Mouse (Mus musculus) hindbrain, embryonic 15.5 days (tissue): ENCODE results near the gene Stx1a. TPM values are rescaled to one million over a fixed set of nuclear protein-coding genes. Genes with fewer than 3 reads are reported as not detected.

Experiments
- ATAC-seq: fragments of 200-750 bp; cut with Nextera tagmentation; 2 replicates; pipeline ENCODE4 v1.8.0; 2017; ENCODE audit warnings: low read depth, moderate number of reproducible peaks, moderate TSS enrichment; ENCODE audit not compliant: low FRiP score
- H3K27ac ChIP-seq: fragments of 300-500 bp; sonication (generic); replicated peaks from 2 replicates; pipeline ENCODE4 v1.5.1; 2015; ENCODE audit warnings: mild to moderate bottlenecking, inconsistent platforms
- H3K27me3 ChIP-seq: fragments of 300-500 bp; sonication (generic); 2 replicates; pipeline ENCODE4 v1.6.1; 2015; ENCODE audit warnings: control low read depth, inconsistent platforms
- H3K36me3 ChIP-seq: fragments of 300-500 bp; sonication (generic); 2 replicates; pipeline ENCODE4 v1.6.1; 2015; ENCODE audit warnings: control low read depth, inconsistent platforms
- H3K4me1 ChIP-seq: fragments of 300-500 bp; sonication (generic); replicated peaks from 2 replicates; pipeline ENCODE4 v1.6.1; 2015; ENCODE audit warnings: control low read depth, inconsistent platforms
- H3K4me2 ChIP-seq: fragments of 300-500 bp; sonication (generic); 2 replicates; pipeline ENCODE4 v1.6.1; 2015; ENCODE audit warnings: moderate library complexity, mild to moderate bottlenecking, inconsistent platforms
- H3K4me3 ChIP-seq: fragments of 300-500 bp; sonication (generic); 2 replicates; pipeline ENCODE4 v1.5.1; 2015; ENCODE audit warnings: mild to moderate bottlenecking, inconsistent platforms
- H3K9ac ChIP-seq: fragments of 300-500 bp; sonication (generic); 2 replicates; pipeline ENCODE4 v1.6.1; 2015; ENCODE audit warnings: inconsistent platforms
- H3K9me3 ChIP-seq: fragments of 300-500 bp; sonication (generic); 2 replicates; pipeline ENCODE4 v1.6.1; 2016; ENCODE audit warnings: control low read depth, inconsistent platforms
- WGBS: fragments of 180-500 bp; shearing (Covaris S2); methylation state at CpG from one replicate; pipeline ENCODE4 v1.1.7; 2015; 5-methylcytosine and 5-hydroxymethylcytosine counted together
- polyA plus RNA-seq: library from polyadenylated mRNA; unstranded; fragments of >200 nt; fragmentation: Nextera tagmentation; extraction: Ambion mirVana; gene quantifications from 2 replicates; pipeline ENCODE4 v1.2.1, GENCODE M21; 2015

Gene Stx1a
- polyA plus RNA-seq, 1 experiment from 2014 or later, result 145 TPM

DNA sequence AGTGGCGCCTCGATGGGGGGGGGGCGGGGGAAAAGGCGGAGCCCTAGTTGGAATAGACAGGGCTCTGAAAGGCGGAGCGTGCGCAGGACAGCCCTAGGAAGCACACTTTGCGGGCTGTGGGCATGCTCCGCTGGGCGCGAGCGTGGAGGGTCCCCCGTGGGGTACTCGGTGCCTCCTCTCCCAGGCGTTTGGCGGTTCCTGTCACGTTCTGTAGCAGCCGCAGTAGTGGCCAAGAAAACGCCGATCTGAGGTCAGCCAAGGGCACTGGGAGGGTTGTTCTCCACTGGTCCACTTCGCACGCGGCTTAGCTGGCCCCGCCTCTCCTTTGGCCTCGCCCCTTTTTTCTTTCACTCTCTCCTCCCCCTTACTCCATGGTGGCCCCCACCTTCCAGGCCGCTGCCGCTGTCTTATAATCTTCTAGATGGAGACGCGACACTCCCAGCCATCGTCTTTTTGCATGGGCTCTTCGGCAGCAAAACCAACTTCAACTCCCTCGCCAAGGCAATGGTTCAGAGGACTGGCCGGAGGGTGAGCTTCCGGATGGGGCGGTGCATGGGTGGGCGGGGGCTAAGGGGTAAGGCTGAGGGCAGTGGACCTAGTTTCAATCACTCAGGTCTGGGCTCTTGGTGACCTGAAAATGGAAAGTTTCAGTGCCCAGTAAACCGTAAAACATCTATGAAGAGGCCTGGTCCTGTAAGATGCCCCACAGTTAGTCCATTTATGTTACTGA, 13.5 kb upstream of the Stx1a start:
- no peaks in the 10 kb centered on the region for H3K27me3 ChIP-seq
- H3K27ac ChIP-seq, result peak overlapping the region; percentile 100
- no peaks in the 10 kb centered on the region for H3K36me3 ChIP-seq
- peaks cover 34% of the 10 kb centered on the region for H3K4me1 ChIP-seq
- H3K9me3 ChIP-seq, result no peaks in the 10 kb centered on the region
- peak overlapping the region; percentile 86 for H3K4me2 ChIP-seq
- 1% methylated on average over 37 of the region's 37 CpGs for whole genome bisulfite sequencing
- H3K9ac ChIP-seq, result peak overlapping the region; percentile 71
- peak overlapping the region; percentile 86 for H3K4me3 ChIP-seq
- ATAC-seq, result peak; percentile 87

DNA sequence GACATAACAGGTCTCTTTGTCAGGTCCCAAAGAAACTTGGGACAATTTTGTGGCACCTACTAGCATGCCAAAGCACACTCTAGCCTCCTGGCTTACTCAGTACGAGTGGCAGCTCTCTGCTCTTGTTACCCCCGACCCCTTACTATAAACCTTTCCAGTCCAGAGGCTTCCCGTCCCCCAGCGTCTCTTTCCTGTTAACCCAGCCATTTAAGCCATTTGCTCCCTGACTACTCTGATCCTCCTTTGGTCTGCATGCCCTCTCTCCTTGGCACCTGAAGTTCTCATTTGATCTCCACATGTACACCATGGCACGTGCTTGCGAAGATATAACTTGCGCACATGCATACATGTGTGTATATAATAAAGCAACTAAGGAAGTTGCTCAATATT, 13.0 kb upstream of the Stx1a start:
- no peaks in the 10 kb centered on the region for H3K36me3 ChIP-seq
- no peaks in the 10 kb centered on the region for H3K9me3 ChIP-seq
- peak overlapping the region; percentile 86 for H3K4me2 ChIP-seq
- WGBS, result 59% methylated on average over 7 of the region's 7 CpGs
- H3K9ac ChIP-seq, result peak overlapping the region; percentile 71
- peak overlapping the region; percentile 86 for H3K4me3 ChIP-seq
- no peaks in the 10 kb centered on the region for H3K27me3 ChIP-seq
- H3K27ac ChIP-seq, result peak overlapping the region; percentile 100
- ATAC-seq, result no peak
- peaks cover 34% of the 10 kb centered on the region for H3K4me1 ChIP-seq

DNA sequence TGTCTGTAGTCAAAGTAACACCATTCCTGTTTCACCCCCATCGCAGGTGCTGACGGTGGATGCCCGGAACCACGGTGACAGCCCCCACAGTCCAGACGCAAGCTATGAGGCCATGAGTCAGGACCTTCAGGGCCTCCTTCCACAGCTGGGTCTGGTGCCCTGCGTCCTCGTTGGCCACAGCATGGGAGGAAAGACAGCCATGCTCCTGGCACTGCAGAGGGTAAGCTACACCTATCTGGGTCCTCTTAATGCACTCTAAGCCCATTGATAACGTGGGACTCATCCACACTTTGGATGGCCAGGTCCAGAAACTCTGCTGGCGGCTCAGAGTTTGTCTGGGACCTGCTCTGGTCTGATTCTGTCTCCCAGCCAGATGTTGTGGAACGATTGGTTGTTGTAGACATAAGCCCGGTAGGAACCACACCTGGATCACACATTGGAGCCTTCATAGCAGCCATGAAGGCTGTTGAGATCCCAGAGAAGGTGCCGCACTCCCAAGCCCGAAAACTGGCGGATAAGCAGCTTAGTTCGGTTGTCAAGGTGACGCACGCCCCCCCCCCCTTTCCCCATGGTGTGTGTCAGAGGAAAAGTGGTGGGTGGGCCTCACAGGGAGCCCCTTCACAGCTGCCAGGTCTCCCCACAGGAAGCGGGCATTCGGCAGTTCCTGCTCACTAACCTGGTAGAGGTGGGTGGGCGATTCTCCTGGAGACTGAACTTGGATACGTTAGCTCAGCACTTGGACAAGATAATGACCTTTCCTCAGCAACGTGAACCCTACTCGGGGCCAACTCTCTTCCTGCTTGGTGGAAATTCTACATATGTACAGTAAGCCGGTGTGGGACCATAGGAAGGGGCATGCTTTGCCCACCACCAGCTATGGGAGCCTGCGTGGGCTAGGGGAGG, 12.2 kb upstream of the Stx1a start:
- Histone ChIP-seq H3K27me3 (no peaks in the 10 kb centered on the region), H3K9me3 (no peaks in the 10 kb centered on the region), H3K36me3 (no peaks in the 10 kb centered on the region), H3K4me2 (peak overlapping the region; percentile 86), H3K9ac (no peak overlapping the region), H3K4me1 (peaks cover 34% of the 10 kb centered on the region), H3K27ac (no peak overlapping the region), H3K4me3 (no peak overlapping the region)
- WGBS, result 86% methylated on average over 25 of the region's 25 CpGs
- ATAC-seq, result no peak

DNA sequence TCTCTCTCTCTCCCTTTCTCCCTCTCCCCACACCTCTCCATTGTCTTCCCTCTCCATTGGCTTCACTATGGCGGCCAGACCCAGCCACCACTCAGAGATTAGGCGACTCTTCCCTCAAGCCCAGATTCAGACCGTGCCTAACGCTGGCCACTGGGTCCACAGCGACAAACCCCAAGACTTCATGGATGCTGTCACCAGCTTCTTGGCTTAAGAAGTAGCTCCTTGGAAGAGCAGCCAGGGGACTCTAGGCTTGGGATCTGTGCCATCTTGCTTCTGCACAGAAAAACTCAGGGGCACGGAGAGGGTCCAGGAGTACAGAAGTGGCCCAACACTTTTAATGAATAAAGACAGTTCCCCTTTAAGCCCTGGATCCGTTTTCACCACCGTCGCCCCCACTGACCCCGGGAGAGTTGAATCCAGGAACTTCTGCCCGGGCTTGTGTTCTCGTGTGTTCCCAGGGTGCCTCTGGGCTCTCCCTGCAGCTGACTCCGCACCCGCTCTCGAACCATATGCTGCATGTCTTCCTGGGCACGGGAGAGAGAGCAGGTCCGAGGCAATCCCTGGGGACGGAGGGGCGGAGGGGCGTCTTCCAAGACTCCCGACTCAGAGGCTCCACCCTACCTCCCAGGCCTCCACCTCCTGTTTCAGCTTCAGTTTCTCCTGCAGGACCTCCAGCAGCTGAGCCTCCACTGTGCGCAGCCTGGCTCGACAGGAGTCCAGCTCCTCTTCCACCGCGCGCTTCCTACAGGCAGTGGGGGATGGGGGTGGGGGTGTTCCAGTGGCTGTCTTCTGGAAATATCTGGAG, 11.3 kb upstream of the Stx1a start:
- H3K9ac ChIP-seq, result peak overlapping the region; percentile 14; the same call in 1 of the 2 replicates
- H3K4me3 ChIP-seq, result peak overlapping the region; percentile 5; the same call in 1 of the 2 replicates
- no peak for ATAC-seq
- no peaks in the 10 kb centered on the region for H3K36me3 ChIP-seq
- H3K4me2 ChIP-seq, result peak overlapping the region; percentile 41
- 20% methylated on average over 26 of the region's 26 CpGs for WGBS
- H3K9me3 ChIP-seq, result no peaks in the 10 kb centered on the region
- no peak overlapping the region; the same call in 1 of the 2 replicates for H3K27ac ChIP-seq
- H3K4me1 ChIP-seq, result peaks cover 34% of the 10 kb centered on the region
- no peaks in the 10 kb centered on the region for H3K27me3 ChIP-seq

DNA sequence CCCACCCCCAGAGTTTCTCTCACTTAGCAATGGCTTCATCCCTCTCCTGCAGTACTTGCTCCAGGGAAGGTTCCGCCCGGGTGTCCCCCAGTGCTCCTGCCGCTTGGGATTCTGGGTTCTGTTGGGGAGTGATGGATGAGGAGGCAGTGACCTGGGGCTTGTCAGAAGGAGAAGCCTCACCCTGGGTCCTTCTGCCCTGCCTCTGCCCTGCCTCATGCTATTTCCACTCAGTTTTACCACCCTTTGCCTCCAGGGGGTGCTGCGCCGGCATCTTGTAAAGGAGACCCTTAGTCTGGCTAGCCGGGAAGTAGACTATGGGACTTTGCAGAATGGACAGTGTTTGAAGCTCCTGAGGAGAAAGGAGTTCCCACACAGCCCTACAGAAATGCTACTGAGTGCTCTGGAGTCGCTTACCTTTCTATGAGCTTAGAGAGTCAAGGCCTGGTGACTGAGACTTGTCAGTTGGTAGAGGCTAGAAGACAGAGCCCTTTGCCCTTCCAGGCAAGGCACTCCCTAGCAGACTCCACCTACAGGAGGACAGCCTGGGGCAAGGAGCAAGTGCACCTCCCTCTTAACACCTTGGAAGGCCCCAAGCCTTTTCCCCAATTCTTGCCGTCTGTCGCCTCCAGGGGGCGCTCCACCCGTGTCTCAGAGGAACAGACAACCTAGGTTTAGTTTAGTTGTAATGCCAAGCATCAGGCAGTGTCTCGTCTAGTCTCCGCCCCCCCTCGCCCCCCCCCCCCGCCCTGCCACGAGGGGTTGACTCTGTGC, 10.4 kb upstream of the Stx1a start:
- no peak overlapping the region for H3K9ac ChIP-seq

DNA sequence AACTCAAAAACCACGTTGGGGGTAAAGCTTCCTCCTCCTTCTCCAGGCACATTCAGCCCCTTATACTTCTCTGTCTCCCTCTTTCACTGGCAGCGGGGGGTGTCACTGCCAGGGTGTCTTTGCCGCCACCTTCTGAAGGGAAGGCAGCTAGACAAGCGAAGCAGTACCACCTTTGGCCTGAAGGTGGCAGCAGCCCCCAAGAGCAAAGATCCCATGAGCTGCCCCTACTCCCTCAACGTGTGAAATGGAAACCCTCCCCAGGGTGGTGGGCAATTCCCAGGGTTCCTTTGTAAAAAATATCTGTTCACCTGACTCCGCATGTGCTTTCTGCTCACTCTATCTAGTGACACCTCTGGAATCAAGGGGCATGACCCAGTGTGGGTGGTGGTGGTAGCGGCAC, 7.8 kb upstream of the Stx1a start:
- H3K4me3 ChIP-seq, result no peak overlapping the region
- H3K4me2 ChIP-seq, result no peak overlapping the region
- H3K27me3 ChIP-seq, result no peaks in the 10 kb centered on the region
- ATAC-seq, result no peak
- H3K36me3 ChIP-seq, result no peaks in the 10 kb centered on the region
- H3K9ac ChIP-seq, result no peak overlapping the region
- peaks cover 24% of the 10 kb centered on the region for H3K4me1 ChIP-seq
- H3K9me3 ChIP-seq, result no peaks in the 10 kb centered on the region
- 16% methylated on average over 7 of the region's 7 CpGs for WGBS
- H3K27ac ChIP-seq, result no peak overlapping the region

More for the DNA sequence above, 10.4 kb upstream of the Stx1a start:
- 5% methylated on average over 16 of the region's 16 CpGs for WGBS
- no peak for ATAC-seq
- 0 out of 2 replicates have a peak overlapping the region, but pooled peaks have one; percentile 5 for H3K4me3 ChIP-seq
- H3K4me1 ChIP-seq, result peaks cover 32% of the 10 kb centered on the region
- H3K4me2 ChIP-seq, result peak overlapping the region; percentile 41
- no peak overlapping the region for H3K27ac ChIP-seq
- no peaks in the 10 kb centered on the region for H3K27me3 ChIP-seq
- H3K36me3 ChIP-seq, result no peaks in the 10 kb centered on the region
- H3K9me3 ChIP-seq, result no peaks in the 10 kb centered on the region

DNA sequence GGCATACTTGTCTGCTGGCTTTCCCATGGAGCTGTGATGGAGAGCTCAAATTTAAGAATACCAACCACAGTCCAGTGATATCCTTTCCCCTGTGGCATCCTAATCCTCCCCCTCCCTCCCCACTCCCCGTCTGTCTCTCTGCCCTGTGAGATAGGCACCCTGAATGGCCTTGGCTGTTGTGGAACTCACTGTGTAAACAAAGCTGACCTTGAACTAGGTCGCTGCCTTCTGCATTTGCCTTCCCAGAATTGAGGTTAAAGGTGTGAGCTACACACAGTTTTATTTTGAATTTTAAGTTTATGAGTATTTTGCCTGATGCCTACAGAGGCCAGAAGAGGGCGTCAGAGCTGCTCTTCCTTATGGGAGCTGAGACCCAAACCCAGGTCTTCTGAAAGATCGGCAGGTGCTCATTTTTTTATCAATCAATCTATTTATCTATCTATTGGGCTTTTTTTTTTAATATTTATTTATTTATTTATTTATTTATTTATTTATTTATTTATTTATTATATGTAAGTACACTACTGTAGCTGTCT, 7.0 kb upstream of the Stx1a start:
- no peak overlapping the region for H3K27ac ChIP-seq
- H3K36me3 ChIP-seq, result no peaks in the 10 kb centered on the region
- ATAC-seq, result no peak
- H3K9ac ChIP-seq, result no peak overlapping the region
- H3K27me3 ChIP-seq, result no peaks in the 10 kb centered on the region
- H3K4me3 ChIP-seq, result no peak overlapping the region
- WGBS, result 54% methylated on average over 4 of the region's 4 CpGs
- peaks cover 19% of the 10 kb centered on the region for H3K4me1 ChIP-seq
- no peak overlapping the region for H3K4me2 ChIP-seq
- no peaks in the 10 kb centered on the region for H3K9me3 ChIP-seq

DNA sequence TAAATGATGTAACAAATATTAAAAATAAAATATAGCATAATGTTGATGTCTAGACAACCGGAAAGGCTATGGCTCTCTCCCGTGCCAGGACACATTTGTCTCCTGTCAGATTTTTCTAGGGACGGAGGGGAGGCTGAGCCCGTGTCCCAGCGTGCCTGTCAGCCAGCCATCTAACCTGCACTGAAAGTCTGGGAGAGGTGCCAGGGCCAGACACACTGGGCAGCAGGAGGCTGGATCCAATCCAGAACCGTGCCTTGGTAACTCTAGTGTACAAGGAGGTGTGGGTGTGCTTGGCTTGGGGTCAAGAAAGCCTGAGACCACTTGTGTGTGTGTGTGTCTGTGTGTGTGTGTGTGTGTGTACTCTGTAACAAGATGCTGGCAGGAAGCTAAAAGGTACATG, 1.5 kb upstream of the Stx1a start:
- Histone ChIP-seq H3K4me1 (peaks cover 41% of the 10 kb centered on the region), H3K36me3 (no peaks in the 10 kb centered on the region), H3K4me3 (no peak overlapping the region), H3K9ac (no peak overlapping the region), H3K4me2 (no peak overlapping the region), H3K9me3 (no peaks in the 10 kb centered on the region), H3K27me3 (no peaks in the 10 kb centered on the region), H3K27ac (peak overlapping the region; percentile 39; the same call in 1 of the 2 replicates)
- WGBS, result 50% methylated on average over 6 of the region's 6 CpGs
- ATAC-seq, result peak; percentile 75

DNA sequence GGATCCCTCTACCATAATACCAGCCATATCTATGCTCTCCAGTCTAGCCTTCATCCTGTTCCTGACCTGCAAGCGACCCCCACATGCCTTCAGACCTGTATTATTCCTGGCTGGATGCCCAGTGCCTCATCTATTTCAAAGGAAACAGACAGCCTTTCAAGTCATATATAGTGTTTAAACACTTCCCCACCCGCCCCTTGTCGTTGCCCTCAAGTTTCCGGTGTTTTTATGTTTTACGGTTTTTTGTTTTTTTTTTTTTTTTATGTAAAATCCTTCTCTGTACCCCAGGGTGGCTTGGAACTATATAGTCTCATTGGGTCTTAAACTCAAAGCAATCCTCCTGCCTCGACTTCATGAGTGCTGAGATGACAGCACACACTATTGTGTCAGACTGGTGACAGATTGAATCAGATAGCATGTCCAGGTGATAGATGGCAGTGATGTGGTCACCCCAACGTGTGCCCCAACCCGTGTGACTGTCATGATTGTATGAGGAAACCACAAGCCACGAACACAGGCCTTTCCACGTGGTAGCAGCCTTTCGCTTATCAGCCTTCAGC, 1.5 kb downstream of the Stx1a start:
- Histone ChIP-seq H3K27ac (no peak overlapping the region), H3K4me1 (peaks cover 54% of the 10 kb centered on the region), H3K36me3 (no peaks in the 10 kb centered on the region), H3K4me2 (peak overlapping the region; percentile 98), H3K9ac (peak overlapping the region; percentile 83; the same call in 1 of the 2 replicates), H3K4me3 (peak overlapping the region; percentile 83), H3K27me3 (no peaks in the 10 kb centered on the region), H3K9me3 (no peaks in the 10 kb centered on the region)
- ATAC-seq, result no peak
- 74% methylated on average over 11 of the region's 11 CpGs for WGBS

DNA sequence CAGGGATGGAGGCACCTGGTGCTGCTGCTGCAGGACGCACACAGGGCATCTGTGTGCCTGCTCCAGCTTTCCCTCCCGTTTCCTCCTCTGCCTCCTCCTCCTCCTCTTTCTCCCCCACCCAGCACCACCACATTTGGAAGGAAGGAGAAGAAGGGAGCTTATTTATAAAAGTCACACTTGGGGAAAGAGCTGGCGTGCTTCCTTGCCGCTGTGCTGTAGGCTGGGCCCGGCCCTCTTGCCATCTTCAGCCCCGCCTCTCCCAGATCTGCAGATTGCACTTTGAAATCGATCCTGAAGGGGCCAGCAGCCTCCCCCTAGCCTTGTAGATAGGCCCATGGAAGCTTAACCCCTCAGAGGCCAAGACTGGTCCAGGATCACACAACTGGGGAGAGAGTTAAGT, 2.6 kb downstream of the Stx1a start:
- Histone ChIP-seq H3K27me3 (no peaks in the 10 kb centered on the region), H3K9me3 (no peaks in the 10 kb centered on the region), H3K36me3 (no peaks in the 10 kb centered on the region), H3K9ac (no peak overlapping the region), H3K4me3 (no peak overlapping the region), H3K4me2 (peak overlapping the region; percentile 98; the same call in 1 of the 2 replicates), H3K4me1 (peaks cover 54% of the 10 kb centered on the region), H3K27ac (no peak overlapping the region)
- ATAC-seq, result no peak
- 22% methylated on average over 7 of the region's 7 CpGs for WGBS
